Mouse (Mus musculus) frontal cortex, adult 2 months (tissue): ENCODE measurements at regions not wholly inside any gene's neighbourhood (a gene's known extent, or its start where the extent isn't known, plus 50 kb on each side); places are given as distances from the start of the nearest gene placed in this dataset.

Source experiments
- DNase-seq, 2 experiments: peaks; one replicate each; pipeline ENCODE4 v3.0.0; 2022; ENCODE audit warnings: low spot score in 1 of 2; ENCODE audit errors: extremely low spot score in 1 of 2

DNA sequence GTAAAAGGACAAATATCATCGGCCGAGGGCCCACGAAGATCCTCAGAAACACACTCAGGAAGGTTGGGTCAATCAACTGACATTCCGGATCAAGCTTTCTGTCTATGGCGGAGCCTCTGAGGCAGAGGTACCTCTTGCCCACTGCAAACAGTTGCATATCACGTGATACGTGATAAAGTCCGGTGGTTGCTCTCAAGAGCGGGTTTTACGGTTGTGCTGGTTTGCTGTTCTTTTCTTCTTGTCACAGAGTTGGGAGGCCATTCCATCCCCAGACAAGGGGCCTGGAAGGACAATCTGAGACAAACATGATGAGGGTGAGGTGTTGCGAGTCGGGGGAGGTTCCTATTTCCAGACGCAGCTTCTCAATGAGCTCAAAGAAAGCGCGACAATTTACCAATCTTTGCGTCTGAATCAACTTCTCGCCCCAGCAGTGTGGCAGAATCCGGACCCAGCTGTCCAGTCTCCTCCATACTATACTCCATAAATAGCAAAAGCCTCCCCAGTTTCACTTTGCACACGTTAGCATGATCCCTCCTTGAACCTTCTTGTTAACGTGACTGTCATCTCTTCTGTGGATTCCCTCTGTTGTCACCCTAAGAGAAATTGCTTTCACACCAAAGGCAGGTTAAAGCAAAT is 66.0 kb downstream of the Dyrk2 start:
- DNase-seq, result no peak

GRCm38 (mm10) chr10:118804574-118804973 is 65.4 kb downstream of the Dyrk2 start:
- DNase-seq, result no peak
